Mouse (Mus musculus) liver, postnatal 0 days (tissue): ENCODE data around the gene Inpp4b. TPM values are rescaled to one million over a fixed set of nuclear protein-coding genes. Genes with fewer than 3 reads are reported as not detected.

Source experiments
- ATAC-seq: fragments of 200-750 bp; cut with Nextera tagmentation; 2 replicates; pipeline ENCODE4 v1.8.0; 2017; ENCODE audit warnings: mild to moderate bottlenecking, moderate library complexity
- DNase-seq: peaks from one replicate; pipeline ENCODE4 v3.0.0-alpha.2; 2016
- H3K27ac ChIP-seq: fragments of 300-500 bp; sonication (generic); 2 replicates; pipeline ENCODE4 v1.5.1; 2014; ENCODE audit warnings: antibody characterized with exemption, moderate library complexity, mild to moderate bottlenecking, low read depth
- H3K27me3 ChIP-seq: fragments of 300-500 bp; sonication (generic); 2 replicates; pipeline ENCODE4 v1.6.1; 2014; ENCODE audit warnings: low read length, control low read depth, mixed read lengths; ENCODE audit not compliant: insufficient read depth
- H3K36me3 ChIP-seq: fragments of 300-500 bp; sonication (generic); replicated peaks from 2 replicates; pipeline ENCODE4 v1.6.1; 2014; ENCODE audit warnings: mild to moderate bottlenecking, control low read depth, low read length, moderate library complexity, mixed read lengths; ENCODE audit not compliant: insufficient read depth
- H3K4me1 ChIP-seq: fragments of 300-500 bp; sonication (generic); 2 replicates; pipeline ENCODE4 v1.6.1; 2014; ENCODE audit warnings: antibody characterized with exemption, mild to moderate bottlenecking, control low read depth; ENCODE audit not compliant: insufficient read depth
- H3K4me2 ChIP-seq: fragments of 300-500 bp; sonication (generic); 2 replicates; pipeline ENCODE4 v1.6.1; 2014; ENCODE audit warnings: low read depth, mild to moderate bottlenecking, low read length, moderate library complexity, mixed read lengths
- H3K4me3 ChIP-seq: fragments of 300-500 bp; sonication (generic); 2 replicates; pipeline ENCODE4 v1.5.1; 2014; ENCODE audit warnings: low read depth, low read length
- H3K9ac ChIP-seq: fragments of 300-500 bp; sonication (generic); replicated peaks from 2 replicates; pipeline ENCODE4 v1.6.1; 2014; ENCODE audit warnings: mild to moderate bottlenecking, moderate library complexity
- H3K9me3 ChIP-seq: fragments of 300-500 bp; sonication (generic); 2 replicates; pipeline ENCODE4 v1.6.1; 2016; ENCODE audit warnings: mild to moderate bottlenecking, control low read depth, low read length, mixed read lengths
- CTCF ChIP-seq: sonication (generic); IDR thresholded peaks from 2 replicates; pipeline ENCODE4 v1.5.1; 2016; ENCODE audit warnings: antibody characterized with exemption, low read depth
- EP300 ChIP-seq: IDR thresholded peaks from 2 replicates; pipeline ENCODE4 v1.6.1; 2016; ENCODE audit warnings: antibody characterized with exemption, low read depth, mild to moderate bottlenecking
- WGBS: fragments of 180-500 bp; shearing (Covaris S2); extraction: QIAGEN DNeasy Blood & Tissue Kit; methylation state at CpG from one replicate; pipeline ENCODE4 v1.1.7; 2014; ENCODE audit not compliant: insufficient replicate concordance; 5-methylcytosine and 5-hydroxymethylcytosine counted together
- polyA plus RNA-seq: library from polyadenylated mRNA; unstranded; fragments of >200 nt; fragmentation: Nextera tagmentation; extraction: Ambion mirVana; gene quantifications from 2 replicates; pipeline ENCODE4 v1.2.1, GENCODE M21; 2015

The Inpp4b gene
- polyA plus RNA-seq, 1 experiment from 2014 or later, result 0.82 TPM

DNA sequence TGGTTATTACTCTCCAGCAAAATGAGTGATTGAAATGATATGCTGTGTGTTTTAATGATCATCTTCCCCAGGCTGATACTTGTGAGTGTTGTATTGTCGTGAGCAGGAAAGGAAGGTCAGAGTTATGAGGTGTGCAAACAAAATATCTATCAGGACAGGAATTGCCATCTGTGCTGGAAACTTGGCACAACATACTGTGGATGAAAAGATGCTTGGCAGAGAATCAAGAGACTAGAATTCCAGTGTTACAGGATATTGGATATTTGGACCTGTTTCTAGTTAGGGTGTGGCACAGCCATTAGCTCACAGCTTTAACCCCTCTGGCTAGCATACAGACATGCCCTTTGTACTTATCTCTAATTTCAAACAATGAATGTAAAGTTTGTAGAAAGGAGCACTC, 507.6 kb downstream of the Inpp4b start:
- no peaks in the 10 kb centered on the region for H3K9me3 ChIP-seq
- H3K4me1 ChIP-seq, result no peaks in the 10 kb centered on the region
- H3K4me3 ChIP-seq, result no peak overlapping the region
- no peaks in the 10 kb centered on the region for H3K27me3 ChIP-seq
- no peak overlapping the region for H3K27ac ChIP-seq
- H3K36me3 ChIP-seq, result no peaks in the 10 kb centered on the region
- no peak overlapping the region for H3K4me2 ChIP-seq
- ATAC-seq (no peak), DNase-seq (no peak)
- TF ChIP-seq EP300 (no peak), CTCF (no peak)
- WGBS, result 75% methylated on average over 1 of the region's 1 CpGs
- H3K9ac ChIP-seq, result no peak overlapping the region

DNA sequence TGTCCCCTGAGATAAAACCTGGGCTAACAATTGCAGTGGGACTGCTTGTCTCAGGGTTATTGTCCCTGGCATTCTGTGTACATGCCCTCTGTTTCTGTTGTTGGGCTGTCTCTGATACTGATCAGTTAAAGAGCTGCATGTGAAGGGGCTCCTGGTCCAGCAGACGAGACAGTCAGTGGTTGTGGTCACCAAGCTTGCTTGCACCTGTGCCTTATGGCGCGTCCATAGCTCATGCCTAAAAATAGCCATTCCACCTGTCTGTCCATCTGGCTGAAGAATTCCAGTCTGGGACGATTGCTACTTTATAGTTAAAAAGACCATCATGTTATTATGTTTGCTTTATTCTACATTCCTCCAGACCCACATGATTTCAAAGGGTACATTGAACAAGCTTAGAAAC, 510.8 kb downstream of the Inpp4b start:
- Histone ChIP-seq H3K36me3 (no peaks in the 10 kb centered on the region), H3K9ac (no peak overlapping the region), H3K4me3 (no peak overlapping the region), H3K4me2 (no peak overlapping the region), H3K4me1 (no peaks in the 10 kb centered on the region), H3K9me3 (no peaks in the 10 kb centered on the region), H3K27me3 (no peaks in the 10 kb centered on the region), H3K27ac (no peak overlapping the region)
- ATAC-seq (no peak), DNase-seq (no peak)
- no peak for TF ChIP-seq EP300
- TF ChIP-seq CTCF, result no peak
- 71% methylated on average over 4 of the region's 4 CpGs for WGBS

DNA sequence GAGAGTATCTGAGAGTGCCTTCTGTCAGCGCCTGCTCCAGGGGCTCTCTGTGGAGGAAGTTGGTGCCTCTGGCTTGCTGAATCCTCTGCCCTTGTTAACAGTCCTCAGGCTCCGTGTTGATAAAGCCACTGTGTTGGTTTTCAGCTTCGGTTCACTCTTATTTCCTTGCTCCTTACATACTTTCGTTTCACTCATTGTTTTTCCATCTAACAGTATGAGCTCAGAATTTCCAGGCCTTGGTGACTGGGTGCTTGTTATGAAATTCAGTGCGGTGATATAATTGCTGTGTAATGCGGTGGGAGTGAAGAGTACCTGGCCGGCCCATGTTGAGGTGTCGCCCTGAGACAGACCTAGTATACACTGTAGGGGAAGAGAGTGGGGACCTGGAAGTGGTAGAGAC, 512.2 kb downstream of the Inpp4b start:
- WGBS, result 55% methylated on average over 8 of the region's 8 CpGs
- no peaks in the 10 kb centered on the region for H3K36me3 ChIP-seq
- ATAC-seq (no peak), DNase-seq (no peak)
- no peak overlapping the region for H3K4me3 ChIP-seq
- TF ChIP-seq EP300, result no peak
- TF ChIP-seq CTCF, result no peak
- no peaks in the 10 kb centered on the region for H3K27me3 ChIP-seq
- H3K27ac ChIP-seq, result no peak overlapping the region
- no peaks in the 10 kb centered on the region for H3K4me1 ChIP-seq
- H3K9me3 ChIP-seq, result no peaks in the 10 kb centered on the region
- H3K9ac ChIP-seq, result no peak overlapping the region
- no peak overlapping the region for H3K4me2 ChIP-seq

DNA sequence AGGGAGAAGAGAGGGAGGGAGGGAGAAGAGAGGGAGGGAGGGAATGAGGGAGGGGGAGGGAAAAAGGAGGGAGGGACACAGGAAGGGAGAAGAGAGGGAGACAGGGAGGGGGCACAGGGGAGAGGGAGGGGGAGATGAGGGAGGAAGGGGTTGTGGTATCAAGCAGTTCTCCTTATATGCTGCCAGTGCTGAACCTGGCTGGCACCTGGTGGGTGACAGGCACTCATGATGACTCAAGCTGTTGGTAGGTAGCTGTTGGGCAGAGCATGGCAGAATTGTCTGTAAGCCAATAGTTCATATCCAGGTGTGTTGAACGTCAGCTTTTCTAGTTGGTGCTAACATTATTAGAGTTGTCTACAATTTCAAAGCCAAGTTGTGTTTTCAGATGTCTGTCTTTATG, 512.7 kb downstream of the Inpp4b start:
- H3K27me3 ChIP-seq, result no peaks in the 10 kb centered on the region
- 67% methylated on average over 1 of the region's 1 CpGs for WGBS
- no peaks in the 10 kb centered on the region for H3K4me1 ChIP-seq
- ATAC-seq, result no peak
- no peak overlapping the region for H3K27ac ChIP-seq
- no peak for DNase-seq
- TF ChIP-seq CTCF (no peak), EP300 (no peak)
- H3K4me3 ChIP-seq, result no peak overlapping the region
- no peak overlapping the region for H3K9ac ChIP-seq
- no peaks in the 10 kb centered on the region for H3K9me3 ChIP-seq
- no peak overlapping the region for H3K4me2 ChIP-seq
- no peaks in the 10 kb centered on the region for H3K36me3 ChIP-seq

DNA sequence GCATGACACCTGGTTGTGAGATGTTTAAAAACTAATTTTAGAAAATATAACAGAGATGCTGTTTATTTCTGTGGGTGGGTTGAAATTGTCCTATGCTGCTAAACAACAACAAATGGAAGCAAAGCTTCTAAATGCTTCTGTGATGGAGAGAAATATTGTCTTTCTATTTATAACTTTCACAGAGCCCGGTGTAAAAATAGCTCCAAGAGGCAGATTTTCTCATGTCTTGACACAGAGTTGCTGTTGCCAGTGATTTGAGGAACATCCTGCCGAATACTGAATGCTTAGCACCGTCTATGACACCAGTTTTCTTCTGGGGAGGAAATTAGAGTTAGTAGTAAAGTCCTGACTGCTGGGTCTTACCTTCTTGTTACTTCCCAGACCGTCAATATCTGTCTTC, 513.8 kb downstream of the Inpp4b start:
- TF ChIP-seq EP300 (no peak), CTCF (no peak)
- H3K4me1 ChIP-seq, result no peaks in the 10 kb centered on the region
- WGBS, result 61% methylated on average over 4 of the region's 4 CpGs
- H3K27me3 ChIP-seq, result no peaks in the 10 kb centered on the region
- ATAC-seq (no peak), DNase-seq (no peak)
- H3K4me3 ChIP-seq, result no peak overlapping the region
- no peaks in the 10 kb centered on the region for H3K9me3 ChIP-seq
- H3K27ac ChIP-seq, result no peak overlapping the region
- no peak overlapping the region for H3K9ac ChIP-seq
- no peak overlapping the region for H3K4me2 ChIP-seq
- H3K36me3 ChIP-seq, result no peaks in the 10 kb centered on the region

DNA sequence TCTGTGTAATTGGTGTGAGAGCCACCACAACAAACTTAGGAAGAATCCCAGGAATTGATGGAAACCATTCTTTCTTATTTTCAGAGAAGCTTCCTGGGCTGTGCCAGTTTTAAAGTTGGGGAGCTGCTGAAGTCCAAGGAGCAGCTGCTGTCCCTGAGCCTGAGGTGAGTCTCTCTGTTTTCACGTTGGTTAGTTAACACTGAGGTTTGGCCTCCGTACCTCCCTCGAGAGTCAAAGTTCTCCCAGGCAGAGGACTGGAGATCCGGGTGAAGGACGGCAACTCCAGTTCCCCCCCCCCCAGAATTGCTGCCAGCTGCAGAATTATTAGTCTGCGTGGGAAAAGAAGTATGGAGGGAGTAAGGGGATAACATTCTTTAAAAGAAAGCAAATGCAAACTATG, 514.3 kb downstream of the Inpp4b start:
- H3K4me3 ChIP-seq, result no peak overlapping the region
- H3K27me3 ChIP-seq, result no peaks in the 10 kb centered on the region
- H3K9me3 ChIP-seq, result no peaks in the 10 kb centered on the region
- no peak overlapping the region for H3K27ac ChIP-seq
- no peak for TF ChIP-seq CTCF
- no peak for TF ChIP-seq EP300
- ATAC-seq, result no peak
- H3K4me1 ChIP-seq, result no peaks in the 10 kb centered on the region
- H3K9ac ChIP-seq, result no peak overlapping the region
- DNase-seq, result no peak
- 69% methylated on average over 6 of the region's 6 CpGs for WGBS
- H3K4me2 ChIP-seq, result no peak overlapping the region
- H3K36me3 ChIP-seq, result no peaks in the 10 kb centered on the region

DNA sequence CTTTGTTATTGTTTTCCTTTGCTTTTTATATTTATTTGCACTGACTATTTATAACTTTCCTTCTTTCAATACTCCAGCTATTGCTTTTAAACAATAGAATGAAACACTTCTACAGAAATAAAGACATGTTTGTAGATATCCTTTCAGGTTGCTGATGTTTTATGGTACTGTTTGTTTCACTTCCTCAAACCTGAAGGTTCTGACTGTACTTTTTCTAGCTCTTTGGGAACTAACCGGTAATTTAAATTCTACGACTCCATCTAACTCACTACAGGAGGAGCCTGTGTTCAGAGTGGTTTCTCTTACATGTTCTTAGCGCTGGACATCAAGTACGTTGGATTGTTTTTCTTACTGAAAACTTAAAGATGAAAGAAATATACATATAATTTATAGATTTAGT, 516.0 kb downstream of the Inpp4b start:
- Histone ChIP-seq H3K4me3 (no peak overlapping the region), H3K9ac (no peak overlapping the region), H3K9me3 (no peaks in the 10 kb centered on the region), H3K27ac (no peak overlapping the region), H3K36me3 (no peaks in the 10 kb centered on the region), H3K4me2 (no peak overlapping the region), H3K4me1 (no peaks in the 10 kb centered on the region), H3K27me3 (no peaks in the 10 kb centered on the region)
- TF ChIP-seq CTCF (no peak), EP300 (no peak)
- DNase-seq (no peak), ATAC-seq (no peak)
- WGBS, result 78% methylated on average over 4 of the region's 4 CpGs
